Mouse (Mus musculus): ENCODE measurements around the gene Actl6b. TPM values are rescaled to one million over a fixed set of nuclear protein-coding genes. Genes with fewer than 3 reads are reported as not detected.

Gene Actl6b
- polyA plus RNA-seq (2014; fragmentation: Illumina TruSeq; extraction: RNeasy Lipid Tissue Mini Kit (QIAGEN cat#74804); ENCODE audit: low read depth, low replicate concordance) = not detected

GRCm38 (mm10) chr5:137553411-137553837, at the start of gene Actl6b:
Gene Actl6b (plus strand): TSS chr5:137553517.

GRCm38 (mm10) chr5:137518436-137518835, 34.9 kb upstream of the Actl6b start, which contains the start of gene Gigyf1:
Gene Gigyf1 (plus strand): TSS chr5:137518548.

GRCm38 (mm10) chr5:137533117-137533827, 20.0 kb upstream of the Actl6b start, which contains the start of the genes Epo and Gnb2:
Gene Epo (minus strand): TSS chr5:137533242.
Gene Gnb2 (minus strand): TSS chr5:137533510.

DNA sequence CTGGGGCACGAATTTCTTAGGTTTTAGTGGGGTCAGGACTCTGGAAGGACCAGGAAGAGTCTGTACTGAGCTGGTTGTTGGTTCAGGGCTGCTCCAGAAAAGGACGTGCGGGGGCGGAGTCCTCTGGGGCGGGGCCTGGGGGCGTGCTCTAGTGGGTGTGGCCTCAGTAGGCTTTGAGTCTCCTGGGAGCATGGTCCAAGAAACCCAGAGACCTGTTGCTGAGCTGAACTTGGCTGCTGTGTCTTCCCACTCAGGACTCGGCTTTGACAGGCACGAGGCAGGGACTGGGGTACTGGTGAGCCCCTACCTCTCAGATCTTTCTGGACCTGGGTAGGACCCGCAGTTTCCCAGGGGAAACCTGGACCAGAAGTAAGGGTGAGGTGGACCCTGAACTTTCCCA, 16.3 kb downstream of the Actl6b start, which contains the start of gene Tfr2:
Gene Tfr2, plus strand, starts transcription at position 176 of the 400 bp plus-strand sequence.

DNA sequence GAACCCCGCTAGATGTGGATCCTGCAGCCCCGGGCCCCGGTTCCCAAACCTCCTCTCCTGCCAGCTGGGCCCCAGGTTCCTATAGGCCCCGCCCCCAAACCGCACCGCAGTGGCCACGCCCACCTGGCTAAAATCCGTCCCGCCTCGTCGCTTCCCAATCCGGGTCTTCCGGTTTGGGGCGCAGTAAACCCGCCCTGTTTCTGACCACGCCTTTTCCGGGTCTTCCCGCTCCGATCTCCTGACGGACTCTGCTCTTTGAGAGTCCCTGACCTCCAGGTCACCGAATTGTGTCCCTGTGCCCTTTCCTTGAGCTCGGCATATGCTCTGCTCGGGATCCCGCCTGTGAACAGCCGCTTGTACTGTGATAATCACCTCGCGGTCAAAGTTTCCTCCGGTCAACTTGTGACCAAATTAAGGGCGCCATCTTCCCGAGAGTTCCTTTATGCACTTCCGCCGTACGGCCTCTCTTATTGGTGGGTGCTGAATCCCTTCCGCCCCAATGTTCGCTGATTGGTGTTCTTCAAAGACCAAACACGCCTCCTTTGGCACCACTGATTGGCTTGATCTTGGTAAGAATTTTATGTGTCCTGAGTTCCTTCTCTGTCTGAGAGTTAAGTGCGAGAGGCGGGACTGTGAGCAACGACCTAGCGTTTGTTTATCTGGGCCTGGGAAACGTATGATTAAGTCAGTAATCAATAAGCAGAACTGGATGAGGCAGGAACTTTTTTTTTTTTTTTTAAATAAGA, 47.5 kb downstream of the Actl6b start, which contains the start of gene Mospd3:
Gene Mospd3, minus strand, starts transcription at position 440 of the 746 bp plus-strand sequence.

GRCm38 (mm10) chr5:137613550-137613949, 60.2 kb downstream of the Actl6b start, which contains the start of gene Pcolce:
Gene Pcolce (minus strand): TSS chr5:137613784.

Other genes with a start within 250 kb of the Actl6b start
- gene Srrt, start 245.8 kb upstream of the Actl6b start, polyA plus RNA-seq (2014; fragmentation: Illumina TruSeq; extraction: RNeasy Lipid Tissue Mini Kit (QIAGEN cat#74804); ENCODE audit: low read depth, low replicate concordance) = 80.4 TPM
- 17.0 TPM for gene Trip6, start 239.1 kb upstream of the Actl6b start, polyA plus RNA-seq (2014; fragmentation: Illumina TruSeq; extraction: RNeasy Lipid Tissue Mini Kit (QIAGEN cat#74804); ENCODE audit: low read depth, low replicate concordance)
- gene Slc12a9, start 219.9 kb upstream of the Actl6b start, polyA plus RNA-seq (2014; fragmentation: Illumina TruSeq; extraction: RNeasy Lipid Tissue Mini Kit (QIAGEN cat#74804); ENCODE audit: low read depth, low replicate concordance) = 4.2 TPM
- gene Ephb4, start 203.4 kb upstream of the Actl6b start, polyA plus RNA-seq (2014; fragmentation: Illumina TruSeq; extraction: RNeasy Lipid Tissue Mini Kit (QIAGEN cat#74804); ENCODE audit: low read depth, low replicate concordance) = 29.4 TPM
- not detected for gene Zan, start 76.5 kb upstream of the Actl6b start, polyA plus RNA-seq (2014; fragmentation: Illumina TruSeq; extraction: RNeasy Lipid Tissue Mini Kit (QIAGEN cat#74804); ENCODE audit: low read depth, low replicate concordance)
- 15.7 TPM for gene Pop7, start 51.0 kb upstream of the Actl6b start, polyA plus RNA-seq (2014; fragmentation: Illumina TruSeq; extraction: RNeasy Lipid Tissue Mini Kit (QIAGEN cat#74804); ENCODE audit: low read depth, low replicate concordance)
- 23.9 TPM for gene Gigyf1, start 35.0 kb upstream of the Actl6b start, polyA plus RNA-seq (2014; fragmentation: Illumina TruSeq; extraction: RNeasy Lipid Tissue Mini Kit (QIAGEN cat#74804); ENCODE audit: low read depth, low replicate concordance)
- gene Epo, start 20.3 kb upstream of the Actl6b start, polyA plus RNA-seq (2014; fragmentation: Illumina TruSeq; extraction: RNeasy Lipid Tissue Mini Kit (QIAGEN cat#74804); ENCODE audit: low read depth, low replicate concordance) = not detected
- 231 TPM for gene Gnb2, start 20.0 kb upstream of the Actl6b start, polyA plus RNA-seq (2014; fragmentation: Illumina TruSeq; extraction: RNeasy Lipid Tissue Mini Kit (QIAGEN cat#74804); ENCODE audit: low read depth, low replicate concordance)
- gene Tfr2, start 16.3 kb downstream of the Actl6b start, polyA plus RNA-seq (2014; fragmentation: Illumina TruSeq; extraction: RNeasy Lipid Tissue Mini Kit (QIAGEN cat#74804); ENCODE audit: low read depth, low replicate concordance) = not detected
- gene Mospd3, start 47.5 kb downstream of the Actl6b start, polyA plus RNA-seq (2014; fragmentation: Illumina TruSeq; extraction: RNeasy Lipid Tissue Mini Kit (QIAGEN cat#74804); ENCODE audit: low read depth, low replicate concordance) = 11.4 TPM
- 74.5 TPM for gene Pcolce, start 60.3 kb downstream of the Actl6b start, polyA plus RNA-seq (2014; fragmentation: Illumina TruSeq; extraction: RNeasy Lipid Tissue Mini Kit (QIAGEN cat#74804); ENCODE audit: low read depth, low replicate concordance)
- gene Fbxo24, start 75.5 kb downstream of the Actl6b start, polyA plus RNA-seq (2014; fragmentation: Illumina TruSeq; extraction: RNeasy Lipid Tissue Mini Kit (QIAGEN cat#74804); ENCODE audit: low read depth, low replicate concordance) = 0.21 TPM
- gene Lrch4, start 75.6 kb downstream of the Actl6b start, polyA plus RNA-seq (2014; fragmentation: Illumina TruSeq; extraction: RNeasy Lipid Tissue Mini Kit (QIAGEN cat#74804); ENCODE audit: low read depth, low replicate concordance) = 12.7 TPM
- gene Gm20605, start 75.7 kb downstream of the Actl6b start, polyA plus RNA-seq (2014; fragmentation: Illumina TruSeq; extraction: RNeasy Lipid Tissue Mini Kit (QIAGEN cat#74804); ENCODE audit: low read depth, low replicate concordance) = 10.8 TPM
- 10.5 TPM for gene Sap25, start 87.8 kb downstream of the Actl6b start, polyA plus RNA-seq (2014; fragmentation: Illumina TruSeq; extraction: RNeasy Lipid Tissue Mini Kit (QIAGEN cat#74804); ENCODE audit: low read depth, low replicate concordance)
- 0.99 TPM for gene Irs3, start 92.2 kb downstream of the Actl6b start, polyA plus RNA-seq (2014; fragmentation: Illumina TruSeq; extraction: RNeasy Lipid Tissue Mini Kit (QIAGEN cat#74804); ENCODE audit: low read depth, low replicate concordance)
- gene Agfg2, start 131.2 kb downstream of the Actl6b start, polyA plus RNA-seq (2014; fragmentation: Illumina TruSeq; extraction: RNeasy Lipid Tissue Mini Kit (QIAGEN cat#74804); ENCODE audit: low read depth, low replicate concordance) = 10.5 TPM
- gene Nyap1, start 188.1 kb downstream of the Actl6b start, polyA plus RNA-seq (2014; fragmentation: Illumina TruSeq; extraction: RNeasy Lipid Tissue Mini Kit (QIAGEN cat#74804); ENCODE audit: low read depth, low replicate concordance) = 1.2 TPM
- gene Tsc22d4, start 192.2 kb downstream of the Actl6b start, polyA plus RNA-seq (2014; fragmentation: Illumina TruSeq; extraction: RNeasy Lipid Tissue Mini Kit (QIAGEN cat#74804); ENCODE audit: low read depth, low replicate concordance) = 177 TPM
- 8.7 TPM for gene Ppp1r35, start 225.3 kb downstream of the Actl6b start, polyA plus RNA-seq (2014; fragmentation: Illumina TruSeq; extraction: RNeasy Lipid Tissue Mini Kit (QIAGEN cat#74804); ENCODE audit: low read depth, low replicate concordance)
- gene Mepce, start 234.1 kb downstream of the Actl6b start, polyA plus RNA-seq (2014; fragmentation: Illumina TruSeq; extraction: RNeasy Lipid Tissue Mini Kit (QIAGEN cat#74804); ENCODE audit: low read depth, low replicate concordance) = 22.7 TPM
- 0.81 TPM for gene Zcwpw1, start 234.3 kb downstream of the Actl6b start, polyA plus RNA-seq (2014; fragmentation: Illumina TruSeq; extraction: RNeasy Lipid Tissue Mini Kit (QIAGEN cat#74804); ENCODE audit: low read depth, low replicate concordance)